ENCODE assay signal across 8 mouse cellular contexts in genomic region chr2:157006511-157007233, GRCm38 (mm10). TPM values are rescaled to one million over a fixed set of nuclear protein-coding genes. Genes with fewer than 3 reads are reported as not detected.
DNase-seq lines count a peak whose midpoint lies in the region; ATAC-seq and TF ChIP-seq lines count a peak whose summit lies in the region.

Gene Dsn1 (minus strand): TSS chr2:157007154.

- DNase-seq in Patski (ENCODE audit: low read depth, low spot score), result peak; percentile 58
- DNase-seq in cerebellum, postnatal 14 days, result peak; percentile 93
- DNase-seq in frontal cortex, postnatal 14 days (ENCODE audit: low spot score in 2 of 2), result peak; percentile 73 to 79
- DNase-seq in layer of hippocampus, postnatal 25 days (ENCODE audit: extremely low spot score in 1 of 2, low spot score in 1 of 2), result peak; percentile 86 to 92
- peak; percentile 94 for DNase-seq in lung, postnatal 14 days
- DNase-seq in ovary, postnatal 36 days (ENCODE audit: low spot score), result peak; percentile 89
- peak; percentile 91 for DNase-seq in thymus, postnatal 14 days

- WGBS in hindbrain, embryonic 13.5 days, result under 1% methylated on average over 56 of the region's 56 CpGs

- H3K9ac ChIP-seq in hindbrain, embryonic 13.5 days, result peak within 1 kb of the TSS; percentile 77

- H3K4me3 ChIP-seq in hindbrain, embryonic 13.5 days, result peak within 1 kb of the TSS; percentile 66

- no peaks in the 10 kb centered on the region for H3K9me3 ChIP-seq in hindbrain, embryonic 13.5 days

- in situ Hi-C loops in Patski (cut with MboI; ENCODE audit: low pct_unique_long_range_greater_than_20kb), result no loop called here

- H3K4me2 ChIP-seq in hindbrain, embryonic 13.5 days, result peak within 1 kb of the TSS; percentile 99

- H3K27ac ChIP-seq in hindbrain, embryonic 13.5 days, result peak within 1 kb of the TSS; percentile 80

- CTCF ChIA-PET in Patski (lab: Charles Lee), result no interaction called here

- POLR2A ChIA-PET in Patski (lab: Charles Lee), result no interaction called here

- H3K27me3 ChIP-seq in Patski, result no peaks in the 10 kb centered on the region
- H3K27me3 ChIP-seq in hindbrain, embryonic 13.5 days, result no peaks in the 10 kb centered on the region

- H3K36me3 ChIP-seq in hindbrain, embryonic 13.5 days, result no peaks in the 10 kb centered on the region

- ATAC-seq in Patski, result peak; percentile 68
- peak; percentile 84 for ATAC-seq in hindbrain, embryonic 13.5 days (ENCODE audit: low FRiP score)

- peaks cover 18% of the 10 kb centered on the region for H3K4me1 ChIP-seq in hindbrain, embryonic 13.5 days (replicated peaks)

- no peak for TF ChIP-seq CTCF in Patski (IDR thresholded peaks at IDR 0.05)

RNA-seq across cellular contexts. Expression of gene Dsn1, which starts in this region (rescaled TPM):
- polyA plus RNA-seq in Patski (2021), result 27.2 TPM
- 12.3 and 13.2 TPM in 2 replicates for polyA plus RNA-seq in hindbrain, embryonic 13.5 days (2015; fragmentation: Nextera tagmentation; extraction: Ambion mirVana)
- 1 to 10 TPM; 4.0 to 7.2 TPM for total RNA-seq in layer of hippocampus, postnatal 25 days (2021)

Comparison
In these comparisons a context has a peak if more than half of its experiments do, and no peak if none do; other contexts are left out.
1. Peak in every context shown above with its lines: DNase-seq, ATAC-seq, H3K4me3 ChIP-seq and H3K27ac ChIP-seq.